Mouse (Mus musculus) liver, postnatal 0 days (tissue): Measurements from ENCODE around the gene Dgcr2.

Source experiments
- CTCF ChIP-seq: sonication (generic); IDR thresholded peaks from 2 replicates; pipeline ENCODE4 v1.5.1; 2016; ENCODE audit warnings: antibody characterized with exemption, low read depth
- EP300 ChIP-seq: IDR thresholded peaks from 2 replicates; pipeline ENCODE4 v1.6.1; 2016; ENCODE audit warnings: antibody characterized with exemption, low read depth, mild to moderate bottlenecking

DNA sequence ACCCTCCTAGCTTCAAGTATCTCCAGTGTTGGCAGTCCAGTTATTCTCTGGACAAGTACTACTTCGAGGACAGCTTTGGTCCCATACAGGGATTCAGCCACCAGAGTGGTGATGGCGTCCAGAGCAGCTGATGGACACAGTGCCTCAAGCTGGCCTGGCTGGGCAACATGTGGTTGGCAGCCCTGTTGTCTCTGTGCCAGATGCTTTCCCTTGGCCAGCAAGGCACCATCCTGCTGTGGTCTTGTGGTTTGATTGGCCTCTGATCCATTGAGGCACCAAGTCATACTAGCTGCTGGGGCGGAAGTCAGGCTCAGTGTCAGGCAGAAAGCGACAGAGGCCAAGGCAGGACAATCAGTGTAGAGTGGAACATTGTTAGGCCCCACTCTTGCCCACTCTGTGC is 89.2 kb downstream of the Dgcr2 start:
- TF ChIP-seq CTCF (no peak), EP300 (no peak)
